Mouse (Mus musculus): ENCODE data around the gene Ddx54. TPM values are rescaled to one million over a fixed set of nuclear protein-coding genes. Genes with fewer than 3 reads are reported as not detected.

The Ddx54 gene
- polyA plus RNA-seq, 1 experiment from 2014 or later: 46.5 TPM

- Histone ChIP-seq H3K27me3 (no peaks in the 10 kb centered on the region), H3K4me3 (peak overlapping the region; percentile 41), H3K9me3 (no peaks in the 10 kb centered on the region), H3K4me2 (replicated peaks) (peak overlapping the region; percentile 74), H3K9ac (peak overlapping the region; percentile 57), H3K27ac (no peak overlapping the region), H3K36me3 (peaks cover 19% of the 10 kb centered on the region), H3K4me1 (peaks cover 5% of the 10 kb centered on the region; the same call in 1 of the 2 replicates)
- 3% methylated on average over 6 of the region's 6 CpGs for WGBS
- ATAC-seq (ENCODE audit: low FRiP score, low read depth): 0 out of 2 replicates have a peak, but pooled peaks have one; percentile 49
Observed at GRCm38 (mm10) chr5:120604839-120605238, 7.7 kb upstream of the Ddx54 start.

- peaks cover 5% of the 10 kb centered on the region; the same call in 1 of the 2 replicates for H3K4me1 ChIP-seq
- no peaks in the 10 kb centered on the region for H3K27me3 ChIP-seq
- H3K27ac ChIP-seq: 0 out of 2 replicates have a peak overlapping the region, but pooled peaks have one; percentile 52
- ATAC-seq (ENCODE audit: low FRiP score, low read depth): peak; percentile 34
- H3K4me2 ChIP-seq (replicated peaks): peak overlapping the region; percentile 74
- 1% methylated on average over 10 of the region's 10 CpGs for WGBS
- H3K9ac ChIP-seq: peak overlapping the region; percentile 57
- peaks cover 23% of the 10 kb centered on the region for H3K36me3 ChIP-seq
- H3K4me3 ChIP-seq: peak overlapping the region; percentile 41
- no peaks in the 10 kb centered on the region for H3K9me3 ChIP-seq
Observed at GRCm38 (mm10) chr5:120605241-120605661, 7.3 kb upstream of the Ddx54 start.

DNA sequence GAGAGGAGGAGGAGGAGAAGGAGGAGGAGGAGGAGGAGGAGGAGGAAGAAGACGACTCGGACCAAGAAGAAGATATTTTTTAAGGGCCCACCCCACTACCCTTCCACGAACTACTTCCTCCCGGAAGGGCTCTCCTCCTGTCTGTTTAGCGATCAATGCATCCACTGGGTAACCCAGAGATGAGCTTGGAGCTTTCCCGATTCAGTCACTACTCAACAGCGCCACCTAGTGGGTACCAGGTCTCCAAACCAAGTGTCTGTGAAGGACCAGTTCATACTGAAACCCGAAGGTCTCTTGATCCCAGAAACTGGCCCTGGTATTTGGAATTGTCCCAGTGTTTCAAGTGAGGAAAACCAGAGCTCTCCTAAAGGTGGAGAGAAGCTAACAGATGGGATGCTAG, 6.9 kb upstream of the Ddx54 start:
- no peak overlapping the region; the same call in 1 of the 2 replicates for H3K9ac ChIP-seq

DNA sequence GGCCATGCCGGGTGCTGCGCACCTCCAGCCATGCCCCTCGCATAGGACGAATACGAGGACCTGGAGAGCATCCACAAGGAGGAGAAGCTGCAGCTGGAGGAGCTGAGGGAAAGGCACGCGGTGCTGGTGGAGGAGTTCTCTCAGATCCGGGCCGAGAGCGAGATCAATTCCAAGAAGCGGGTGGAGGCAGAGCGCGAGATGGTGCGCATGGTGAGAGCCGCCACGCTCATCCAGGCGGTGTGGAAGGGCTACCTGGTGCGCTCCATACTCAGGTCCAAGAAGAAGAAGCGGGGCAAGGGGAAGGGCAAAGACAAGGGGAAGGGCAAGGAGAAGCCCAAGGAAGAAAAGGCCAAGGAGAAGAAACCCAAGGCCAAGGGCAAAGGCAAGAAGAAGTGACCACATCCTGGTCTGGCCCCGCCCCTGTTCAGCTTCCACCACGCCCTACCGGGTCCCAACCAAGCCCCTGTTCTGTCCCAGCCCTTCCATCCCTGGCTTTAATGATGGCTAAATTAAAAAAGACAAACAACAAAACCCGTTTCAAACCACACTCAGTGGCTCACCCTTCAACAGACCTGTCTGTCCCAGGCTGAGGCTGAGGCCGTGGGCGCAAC, 5.8 kb upstream of the Ddx54 start:
- WGBS: 70% methylated on average over 25 of the region's 25 CpGs
- H3K27ac ChIP-seq: no peak overlapping the region
- H3K4me2 ChIP-seq (replicated peaks): no peak overlapping the region
- no peaks in the 10 kb centered on the region for H3K27me3 ChIP-seq
- H3K9me3 ChIP-seq: no peaks in the 10 kb centered on the region
- H3K36me3 ChIP-seq: peaks cover 23% of the 10 kb centered on the region
- peaks cover 14% of the 10 kb centered on the region for H3K4me1 ChIP-seq
- H3K9ac ChIP-seq: no peak overlapping the region
- ATAC-seq (ENCODE audit: low FRiP score, low read depth): no peak
- H3K4me3 ChIP-seq: no peak overlapping the region

More for the DNA sequence above, 6.9 kb upstream of the Ddx54 start:
- Histone ChIP-seq H3K36me3 (peaks cover 23% of the 10 kb centered on the region), H3K27me3 (no peaks in the 10 kb centered on the region), H3K4me1 (peaks cover 5% of the 10 kb centered on the region; the same call in 1 of the 2 replicates), H3K4me3 (peak overlapping the region; percentile 41), H3K27ac (no peak overlapping the region), H3K9me3 (no peaks in the 10 kb centered on the region), H3K4me2 (replicated peaks) (peak overlapping the region; percentile 74)
- peak; percentile 30; the same call in 1 of the 2 replicates for ATAC-seq (ENCODE audit: low FRiP score, low read depth)
- WGBS: under 1% methylated on average over 8 of the region's 8 CpGs

- H3K4me2 ChIP-seq (replicated peaks): no peak overlapping the region
- WGBS: 70% methylated on average over 3 of the region's 3 CpGs
- no peaks in the 10 kb centered on the region for H3K27me3 ChIP-seq
- no peak overlapping the region for H3K9ac ChIP-seq
- H3K4me1 ChIP-seq: peaks cover 16% of the 10 kb centered on the region
- no peak overlapping the region for H3K27ac ChIP-seq
- peaks cover 23% of the 10 kb centered on the region for H3K36me3 ChIP-seq
- ATAC-seq (ENCODE audit: low FRiP score, low read depth): no peak
- no peaks in the 10 kb centered on the region for H3K9me3 ChIP-seq
- no peak overlapping the region for H3K4me3 ChIP-seq
Observed at GRCm38 (mm10) chr5:120607335-120607734, 5.2 kb upstream of the Ddx54 start.

- ATAC-seq (ENCODE audit: low FRiP score, low read depth): no peak
- no peaks in the 10 kb centered on the region for H3K27me3 ChIP-seq
- 0 out of 2 replicates have a peak overlapping the region, but pooled peaks have one; percentile 2 for H3K9ac ChIP-seq
- H3K4me1 ChIP-seq: peaks cover 23% of the 10 kb centered on the region
- 87% methylated on average over 16 of the region's 16 CpGs for WGBS
- no peaks in the 10 kb centered on the region for H3K9me3 ChIP-seq
- H3K36me3 ChIP-seq: peaks cover 23% of the 10 kb centered on the region
- H3K4me3 ChIP-seq: no peak overlapping the region
- no peak overlapping the region for H3K27ac ChIP-seq
- no peak overlapping the region for H3K4me2 ChIP-seq (replicated peaks)
Observed at GRCm38 (mm10) chr5:120609246-120609775, 3.2 kb upstream of the Ddx54 start.

DNA sequence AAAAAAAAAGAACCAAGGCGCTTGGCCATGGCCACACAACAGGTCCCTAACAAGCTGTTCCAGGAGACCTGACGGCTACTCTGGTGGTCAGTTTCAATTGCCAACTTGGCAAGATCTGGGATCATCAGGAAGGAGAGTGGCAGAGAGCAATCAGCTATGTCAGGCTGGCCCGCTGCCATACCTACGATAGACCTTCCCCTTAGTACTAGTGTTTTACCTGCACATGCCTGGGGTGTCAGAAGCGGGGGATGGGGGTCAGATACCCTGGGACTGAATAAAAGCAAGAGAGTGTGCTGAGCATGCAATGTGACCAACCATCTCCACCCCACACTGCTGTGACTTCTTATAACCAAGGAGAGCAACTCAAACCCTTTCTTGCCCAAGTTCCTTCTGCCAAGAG, 1.6 kb upstream of the Ddx54 start:
- no peaks in the 10 kb centered on the region for H3K27me3 ChIP-seq
- H3K4me3 ChIP-seq: peak overlapping the region; percentile 64; the same call in 1 of the 2 replicates
- no peak for ATAC-seq (ENCODE audit: low FRiP score, low read depth)
- peaks cover 31% of the 10 kb centered on the region for H3K36me3 ChIP-seq
- H3K9me3 ChIP-seq: peaks cover 3% of the 10 kb centered on the region
- H3K9ac ChIP-seq: peak overlapping the region; percentile 68
- H3K4me1 ChIP-seq: peaks cover 22% of the 10 kb centered on the region
- H3K27ac ChIP-seq: no peak overlapping the region
- peak overlapping the region; percentile 88 for H3K4me2 ChIP-seq (replicated peaks)
- WGBS: 91% methylated on average over 5 of the region's 5 CpGs

- 46% methylated on average over 8 of the region's 8 CpGs for WGBS
- ATAC-seq (ENCODE audit: low FRiP score, low read depth): no peak
- H3K9ac ChIP-seq: peak overlapping the region; percentile 68
- H3K4me2 ChIP-seq (replicated peaks): peak overlapping the region; percentile 88
- H3K4me1 ChIP-seq: peaks cover 22% of the 10 kb centered on the region
- H3K27ac ChIP-seq: no peak overlapping the region
- peaks cover 5% of the 10 kb centered on the region for H3K9me3 ChIP-seq
- H3K27me3 ChIP-seq: no peaks in the 10 kb centered on the region
- H3K36me3 ChIP-seq: peaks cover 34% of the 10 kb centered on the region
- H3K4me3 ChIP-seq: peak overlapping the region; percentile 64
Observed at GRCm38 (mm10) chr5:120611416-120611815, 1.1 kb upstream of the Ddx54 start.

DNA sequence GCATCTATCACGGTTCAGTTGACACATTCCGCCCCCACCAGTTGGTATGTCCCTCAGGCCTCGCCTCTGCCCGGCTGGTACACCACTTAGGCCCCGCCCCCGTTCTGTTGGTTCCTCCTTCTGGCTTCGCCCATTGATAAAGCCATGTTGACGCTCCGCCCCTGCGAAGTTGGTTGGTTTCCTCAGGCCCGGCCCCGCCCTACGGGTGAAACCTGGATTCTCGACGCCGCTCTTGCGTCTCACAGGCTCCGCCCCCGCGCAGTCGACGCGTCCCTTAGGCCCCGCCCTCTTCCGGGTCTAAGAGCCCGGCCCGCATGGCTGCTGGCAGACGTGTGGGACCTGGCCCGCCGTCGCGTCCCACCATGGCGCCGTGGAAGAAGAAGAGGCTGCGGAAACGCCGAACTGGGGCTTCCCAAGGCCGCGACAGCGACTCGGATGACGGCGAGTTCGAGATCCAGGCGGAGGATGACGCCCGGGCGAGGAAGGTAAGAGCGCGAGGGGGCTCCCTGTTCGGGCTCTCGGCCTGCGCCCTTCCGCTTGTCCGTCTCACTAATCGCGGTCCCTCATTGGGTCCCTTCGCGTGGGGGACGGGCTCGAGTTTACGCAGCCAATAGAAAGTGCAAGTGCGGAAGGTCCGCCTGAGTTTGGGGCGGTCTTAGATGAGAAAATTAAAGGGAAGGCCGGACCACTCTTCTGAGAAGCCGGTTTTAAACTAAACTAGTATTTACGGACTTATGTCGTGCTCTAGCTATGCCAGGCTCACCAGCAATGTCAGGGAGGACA, 474 bp downstream of the Ddx54 start:
- Histone ChIP-seq H3K4me2 (replicated peaks) (peak overlapping the region; percentile 88), H3K4me1 (peaks cover 22% of the 10 kb centered on the region), H3K36me3 (peaks cover 44% of the 10 kb centered on the region), H3K27ac (peak overlapping the region; percentile 72), H3K27me3 (no peaks in the 10 kb centered on the region), H3K4me3 (peak overlapping the region; percentile 64), H3K9me3 (peaks cover 5% of the 10 kb centered on the region), H3K9ac (peak overlapping the region; percentile 76)
- ATAC-seq (ENCODE audit: low FRiP score, low read depth): peak; percentile 93
- WGBS: under 1% methylated on average over 69 of the region's 69 CpGs

DNA sequence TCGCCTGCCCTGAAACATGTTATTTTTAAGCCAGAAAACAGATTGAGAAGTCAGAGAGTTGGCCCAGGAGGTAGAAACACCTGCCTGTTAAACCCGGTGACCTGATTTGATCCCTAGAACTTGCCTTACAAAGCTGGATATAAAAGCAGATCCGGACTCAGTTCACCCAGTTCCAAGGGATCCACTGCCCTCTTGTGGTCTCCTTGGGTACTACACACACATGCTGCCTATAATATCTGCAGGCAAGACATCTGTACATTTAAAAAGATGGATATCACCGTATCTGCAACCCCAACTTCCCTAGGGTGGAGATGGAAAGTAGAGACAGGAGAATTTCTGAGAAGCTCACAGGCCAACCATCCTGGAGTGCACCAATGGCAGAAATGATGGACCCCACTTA, 3.4 kb downstream of the Ddx54 start:
- 91% methylated on average over 4 of the region's 4 CpGs for WGBS
- H3K27ac ChIP-seq: no peak overlapping the region
- peaks cover 21% of the 10 kb centered on the region for H3K4me1 ChIP-seq
- H3K4me2 ChIP-seq (replicated peaks): no peak overlapping the region
- peaks cover 5% of the 10 kb centered on the region for H3K9me3 ChIP-seq
- H3K9ac ChIP-seq: no peak overlapping the region
- no peaks in the 10 kb centered on the region for H3K27me3 ChIP-seq
- no peak for ATAC-seq (ENCODE audit: low FRiP score, low read depth)
- H3K4me3 ChIP-seq: no peak overlapping the region
- H3K36me3 ChIP-seq: peaks cover 58% of the 10 kb centered on the region

GRCm38 (mm10) chr5:120618778-120619177, 6.2 kb downstream of the Ddx54 start:
- 87% methylated on average over 12 of the region's 12 CpGs for WGBS
- no peak overlapping the region for H3K4me3 ChIP-seq
- H3K9me3 ChIP-seq: peaks cover 5% of the 10 kb centered on the region
- H3K27me3 ChIP-seq: no peaks in the 10 kb centered on the region
- peaks cover 87% of the 10 kb centered on the region for H3K36me3 ChIP-seq
- no peak overlapping the region for H3K4me2 ChIP-seq (replicated peaks)
- H3K4me1 ChIP-seq: peaks cover 16% of the 10 kb centered on the region
- H3K27ac ChIP-seq: no peak overlapping the region
- no peak overlapping the region for H3K9ac ChIP-seq
- ATAC-seq (ENCODE audit: low FRiP score, low read depth): no peak

- H3K4me1 ChIP-seq: peaks cover 12% of the 10 kb centered on the region
- WGBS: 14% methylated on average over 5 of the region's 5 CpGs
- H3K4me2 ChIP-seq (replicated peaks): no peak overlapping the region
- H3K36me3 ChIP-seq: peaks cover 91% of the 10 kb centered on the region
- peaks cover 5% of the 10 kb centered on the region for H3K9me3 ChIP-seq
- ATAC-seq (ENCODE audit: low FRiP score, low read depth): no peak
- H3K27me3 ChIP-seq: no peaks in the 10 kb centered on the region
- no peak overlapping the region for H3K4me3 ChIP-seq
- no peak overlapping the region for H3K27ac ChIP-seq
- no peak overlapping the region for H3K9ac ChIP-seq
Observed at GRCm38 (mm10) chr5:120619201-120619600, 6.7 kb downstream of the Ddx54 start.
